Mouse (Mus musculus) liver, adult 2 months (tissue): ENCODE measurements at regions not wholly inside any gene's neighbourhood (a gene's known extent, or its start where the extent isn't known, plus 50 kb on each side); places are given as distances from the start of the nearest gene placed in this dataset.

Source experiments
- CTCF ChIP-seq: fragments of 200-500 bp; IDR thresholded peaks from 2 replicates; pipeline ENCODE4 v1.5.1; 2011; ENCODE audit warnings: low read depth, low read length, control low read depth
- POLR2A ChIP-seq: fragments of 200-500 bp; IDR thresholded peaks from 2 replicates; pipeline ENCODE4 v1.6.1; 2011; ENCODE audit warnings: low read length, control low read depth; ENCODE audit not compliant: insufficient read depth; ENCODE audit errors: extremely low read depth

DNA sequence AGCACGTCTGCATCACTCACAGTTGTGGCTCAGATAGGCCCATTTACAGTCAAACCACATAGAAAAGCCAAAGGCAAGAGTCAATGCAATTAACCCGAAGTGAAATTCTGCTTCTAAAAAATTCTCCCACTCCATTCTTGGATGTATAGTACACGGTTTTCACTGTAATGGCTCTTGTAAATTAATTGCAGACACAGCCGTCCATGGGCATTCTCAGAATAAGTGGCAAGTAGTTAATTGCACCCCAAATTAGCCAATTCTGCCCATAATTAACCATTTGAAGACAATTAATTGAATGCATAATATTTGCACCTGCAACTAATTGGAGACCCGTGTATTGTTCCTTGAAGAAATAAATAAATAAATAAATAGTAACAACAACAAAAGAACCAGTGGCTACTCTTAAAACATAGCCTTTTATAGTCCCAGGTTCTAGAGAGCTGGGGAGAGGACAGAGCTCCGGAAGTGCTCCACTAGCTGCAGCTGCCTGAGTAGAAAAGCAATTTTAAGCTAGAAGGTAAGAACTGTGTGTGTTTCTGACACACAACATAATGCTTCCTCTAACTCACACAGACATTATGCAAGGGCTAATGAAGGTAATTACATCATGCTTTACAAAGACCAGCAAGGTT is 266.2 kb downstream of the Sox11 start:
- TF ChIP-seq POLR2A: no peak
- no peak for TF ChIP-seq CTCF
